Mouse (Mus musculus) urinary bladder, adult 2 months (tissue): ENCODE measurements around the gene Olfr649. TPM values are rescaled to one million over a fixed set of nuclear protein-coding genes. Genes with fewer than 3 reads are reported as not detected.

Experiments
- polyA plus RNA-seq: library from polyadenylated mRNA; depleted of rRNA; stranded (reverse); fragments of >200 nt; gene quantifications from 2 replicates; pipeline ENCODE4 v1.2.3, GENCODE M21; 2012; rRNA removed

Olfr649 gene
- polyA plus RNA-seq, 1 experiment: not detected

Other genes starting within 250 kb of the Olfr649 start
- gene Olfr635, start 224.8 kb downstream of the Olfr649 start, polyA plus RNA-seq: not detected in 2 replicates
- gene Olfr638, start 197.2 kb downstream of the Olfr649 start, polyA plus RNA-seq: not detected in 2 replicates
- not detected in 2 replicates for gene Olfr639, start 178.7 kb downstream of the Olfr649 start, polyA plus RNA-seq
- not detected in 2 replicates for gene Olfr640, start 170.4 kb downstream of the Olfr649 start, polyA plus RNA-seq
- not detected in 2 replicates for gene Olfr641, start 160.5 kb downstream of the Olfr649 start, polyA plus RNA-seq
- gene Olfr642, start 143.3 kb downstream of the Olfr649 start, polyA plus RNA-seq: not detected in 2 replicates
- not detected in 2 replicates for gene 4930516K23Rik, start 134.5 kb downstream of the Olfr649 start, polyA plus RNA-seq
- not detected in 2 replicates for gene Olfr644, start 124.1 kb downstream of the Olfr649 start, polyA plus RNA-seq
- gene Olfr645, start 110.5 kb downstream of the Olfr649 start, polyA plus RNA-seq: not detected in 2 replicates
- gene Olfr646, start 91.1 kb downstream of the Olfr649 start, polyA plus RNA-seq: not detected in 2 replicates
- gene Ubqln5, start 66.2 kb downstream of the Olfr649 start, polyA plus RNA-seq: not detected in 2 replicates
- gene Olfr643, start 58.6 kb downstream of the Olfr649 start, polyA plus RNA-seq: not detected in 2 replicates
- not detected in 2 replicates for gene Ubqln3, start 52.7 kb downstream of the Olfr649 start, polyA plus RNA-seq
- not detected in 2 replicates for gene Ubqlnl, start 45.4 kb downstream of the Olfr649 start, polyA plus RNA-seq
- not detected in 2 replicates for gene Olfm5, start 31.2 kb downstream of the Olfr649 start, polyA plus RNA-seq
- 0.03 and 0.07 TPM in 2 replicates for gene Olfr648, start 12.6 kb downstream of the Olfr649 start, polyA plus RNA-seq
- 0.62 and 0.98 TPM in 2 replicates for gene Trim6, start 22.8 kb upstream of the Olfr649 start, polyA plus RNA-seq
- gene Trim34a, start 48.5 kb upstream of the Olfr649 start, polyA plus RNA-seq: 16.2 and 16.7 TPM in 2 replicates
- 2.7 TPM in 2 replicates for gene Trim5, start 92.1 kb upstream of the Olfr649 start, polyA plus RNA-seq
- 20.1 and 25.7 TPM in 2 replicates for gene Trim12a, start 119.5 kb upstream of the Olfr649 start, polyA plus RNA-seq
- 0.37 and 0.48 TPM in 2 replicates for gene Trim34b, start 133.5 kb upstream of the Olfr649 start, polyA plus RNA-seq
- 11.9 and 14.2 TPM in 2 replicates for gene Trim12c, start 157.4 kb upstream of the Olfr649 start, polyA plus RNA-seq
- gene Trim30b, start 173.9 kb upstream of the Olfr649 start, polyA plus RNA-seq: 0.29 and 0.32 TPM in 2 replicates
- gene Trim30c, start 204.9 kb upstream of the Olfr649 start, polyA plus RNA-seq: 0.29 and 0.34 TPM in 2 replicates